Mouse (Mus musculus): ENCODE results near the gene Exosc2.

Exosc2 gene

DNA sequence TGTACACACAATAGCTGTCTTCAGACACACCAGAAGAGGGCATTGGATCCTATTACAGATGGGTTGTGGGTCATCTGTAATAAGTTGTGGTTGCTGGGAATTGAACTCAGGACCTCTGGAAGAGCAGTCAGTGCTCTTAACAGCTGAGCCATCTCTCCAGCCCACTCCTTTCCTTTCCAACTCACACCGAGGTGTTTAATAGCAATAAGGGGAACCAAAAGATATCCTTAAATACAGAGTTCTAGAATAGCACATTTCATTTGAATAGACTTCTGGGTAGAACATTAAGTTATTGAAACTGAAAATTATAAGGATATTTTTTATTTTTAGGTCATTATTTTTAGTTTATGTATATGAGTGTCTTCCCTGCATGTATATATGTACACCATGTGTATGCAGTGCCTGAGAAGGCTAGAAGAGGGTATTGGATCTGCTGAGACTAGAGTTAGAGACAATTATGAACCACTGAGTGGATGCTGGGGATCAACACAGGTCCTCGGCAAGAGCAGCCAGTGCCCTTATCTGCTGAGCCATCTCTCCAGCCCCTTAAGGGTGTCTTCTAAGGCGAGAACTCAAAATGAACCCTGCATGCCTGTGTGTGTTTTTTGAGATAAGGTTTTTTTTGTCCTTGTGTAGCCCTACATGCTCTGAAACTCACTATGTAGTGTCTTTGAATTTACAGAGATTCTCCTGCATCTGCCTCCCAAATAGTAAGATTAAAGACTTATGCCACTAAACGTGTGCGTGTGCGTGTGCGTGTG, 54.4 kb downstream of the Exosc2 start:
- DNase-seq (ENCODE audit: low read depth, low spot score): no peak

DNA sequence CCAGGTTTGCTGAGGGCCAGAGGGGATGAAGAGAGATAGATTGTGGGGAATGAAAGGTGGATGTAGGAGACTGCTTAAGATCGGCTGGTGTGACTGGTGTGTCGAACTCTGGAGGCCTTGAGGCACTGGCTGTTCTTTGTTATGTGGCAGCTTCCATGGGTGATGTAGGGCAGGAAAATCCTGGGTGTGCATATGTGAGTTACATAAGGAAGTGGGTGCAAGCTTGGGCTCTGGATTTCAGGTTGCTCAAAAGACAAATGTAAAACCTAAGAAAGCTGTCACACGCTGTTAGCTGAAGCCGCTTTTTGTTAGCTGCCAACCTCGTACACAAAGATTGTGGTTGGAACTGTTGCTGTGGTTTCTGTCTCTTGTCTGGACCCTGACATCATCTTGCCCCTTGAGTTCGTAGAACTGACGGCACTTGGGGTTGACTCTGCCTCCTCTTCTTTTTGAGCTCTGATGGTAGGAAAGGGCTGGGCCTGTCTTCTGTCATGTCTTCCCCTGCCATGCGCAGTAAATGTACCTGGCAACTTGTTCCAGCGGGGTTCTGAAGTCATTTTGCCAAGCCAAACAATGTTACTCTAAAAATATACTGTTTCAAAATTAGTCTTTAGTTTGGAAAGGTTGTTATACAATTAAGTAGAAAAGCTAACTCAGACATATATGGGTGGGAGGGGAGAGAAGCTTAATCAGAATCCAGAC, 57.2 kb downstream of the Exosc2 start:
- no peak for DNase-seq (ENCODE audit: low read depth, low spot score)

DNA sequence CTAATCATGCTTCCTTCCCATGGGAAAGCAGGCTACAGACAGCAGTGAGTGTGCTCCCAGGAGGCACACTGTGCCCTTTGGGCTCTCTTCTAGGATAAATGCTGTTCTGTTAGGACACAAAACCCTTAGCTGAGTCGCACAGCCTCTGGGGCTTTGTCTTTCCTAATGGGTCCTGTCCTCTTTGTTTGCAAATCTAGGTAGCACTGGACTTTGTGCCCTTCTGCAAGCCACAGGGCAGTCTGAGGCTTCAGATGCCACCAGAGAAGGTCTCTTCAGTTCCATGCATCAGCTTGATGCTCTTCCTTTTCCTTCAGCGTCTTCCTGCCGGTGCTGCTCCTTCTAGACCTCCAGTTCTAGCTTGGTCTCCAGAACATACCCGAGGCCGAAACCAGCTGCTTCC, 60.1 kb downstream of the Exosc2 start:
- no peak for DNase-seq (ENCODE audit: low read depth, low spot score)
